Mouse (Mus musculus): ENCODE results near the gene Eid2b. TPM values are rescaled to one million over a fixed set of nuclear protein-coding genes. Genes with fewer than 3 reads are reported as not detected.
"Not testable (repeated sequence)": the region's sequence is repeated elsewhere in the genome, so short reads cannot be mapped to it uniquely, and the experiment has no call there.

Gene Eid2b
- 17.1 and 19.0 TPM in 2 replicates for polyA plus RNA-seq (2014; fragmentation: Nextera tagmentation; extraction: Ambion mirVana)

- ATAC-seq (ENCODE audit: insufficient read depth, low FRiP score, low TSS enrichment): peak; percentile 69
Measured at GRCm38 (mm10) chr7:28277615-28278278, at the start of gene Eid2b. Gene Eid2b, plus strand, starts transcription at chr7:28277739.

GRCm38 (mm10) chr7:28243943-28244342 lies 33.6 kb upstream of the Eid2b start:
- not testable (repeated sequence) for DNase-seq (ENCODE audit: low spot score); H3K9ac ChIP-seq (ENCODE audit: low read length); H3K27ac ChIP-seq (ENCODE audit: low read depth, low read length); H3K9me3 ChIP-seq (ENCODE audit: control insufficient read depth, low read length); H3K4me2 ChIP-seq (ENCODE audit: low read depth); H3K4me1 ChIP-seq (ENCODE audit: control insufficient read depth, insufficient read depth, low read length); ATAC-seq (ENCODE audit: insufficient read depth, low FRiP score, low TSS enrichment); H3K27me3 ChIP-seq (ENCODE audit: control insufficient read depth, insufficient read depth, low read length); H3K36me3 ChIP-seq (ENCODE audit: control insufficient read depth, insufficient read depth, low read length); H3K4me3 ChIP-seq (ENCODE audit: low read depth, low read length)
- 83% methylated on average over 2 of the region's 2 CpGs for whole genome bisulfite sequencing

More at GRCm38 (mm10) chr7:28277615-28278278, at the start of gene Eid2b:
- Histone ChIP-seq H3K27me3 (ENCODE audit: control insufficient read depth, insufficient read depth, low read length) (no peaks in the 10 kb centered on the region), H3K4me3 (ENCODE audit: low read depth, low read length) (peak within 1 kb of the TSS; percentile 64), H3K27ac (ENCODE audit: low read depth, low read length) (peak within 1 kb of the TSS; percentile 68), H3K9ac (ENCODE audit: low read length) (peak within 1 kb of the TSS; percentile 94), H3K4me2 (ENCODE audit: low read depth) (peak within 1 kb of the TSS; percentile 72), H3K4me1 (ENCODE audit: control insufficient read depth, insufficient read depth, low read length) (no peaks in the 10 kb centered on the region), H3K9me3 (ENCODE audit: control insufficient read depth, low read length) (no peaks in the 10 kb centered on the region), H3K36me3 (ENCODE audit: control insufficient read depth, insufficient read depth, low read length) (no peaks in the 10 kb centered on the region)
- 2% methylated on average over 68 of the region's 68 CpGs for WGBS
- DNase-seq (ENCODE audit: low spot score): peak; percentile 96

- H3K4me3 ChIP-seq (ENCODE audit: low read depth, low read length): no peak overlapping the region
- H3K4me2 ChIP-seq (ENCODE audit: low read depth): no peak overlapping the region
- H3K36me3 ChIP-seq (ENCODE audit: control insufficient read depth, insufficient read depth, low read length): no peaks in the 10 kb centered on the region
- ATAC-seq (ENCODE audit: insufficient read depth, low FRiP score, low TSS enrichment): no peak
- 0 out of 2 replicates have a peak, but pooled peaks cover 2% of the 10 kb centered on the region for H3K9me3 ChIP-seq (ENCODE audit: control insufficient read depth, low read length)
- no peaks in the 10 kb centered on the region for H3K4me1 ChIP-seq (ENCODE audit: control insufficient read depth, insufficient read depth, low read length)
- no peak overlapping the region for H3K9ac ChIP-seq (ENCODE audit: low read length)
- H3K27me3 ChIP-seq (ENCODE audit: control insufficient read depth, insufficient read depth, low read length): no peaks in the 10 kb centered on the region
- no peak for DNase-seq (ENCODE audit: low spot score)
- no peak overlapping the region for H3K27ac ChIP-seq (ENCODE audit: low read depth, low read length)
- whole genome bisulfite sequencing: 94% methylated on average over 3 of the region's 3 CpGs
Measured at GRCm38 (mm10) chr7:28248957-28249356, 28.6 kb upstream of the Eid2b start.

GRCm38 (mm10) chr7:28251976-28252375 lies 25.6 kb upstream of the Eid2b start:
- ATAC-seq (ENCODE audit: insufficient read depth, low FRiP score, low TSS enrichment) (no peak), DNase-seq (ENCODE audit: low spot score) (no peak)
- no peak overlapping the region for H3K9ac ChIP-seq (ENCODE audit: low read length)
- H3K4me1 ChIP-seq (ENCODE audit: control insufficient read depth, insufficient read depth, low read length): no peaks in the 10 kb centered on the region
- WGBS: 87% methylated on average over 17 of the region's 17 CpGs
- 0 out of 2 replicates have a peak, but pooled peaks cover 2% of the 10 kb centered on the region for H3K9me3 ChIP-seq (ENCODE audit: control insufficient read depth, low read length)
- no peaks in the 10 kb centered on the region for H3K27me3 ChIP-seq (ENCODE audit: control insufficient read depth, insufficient read depth, low read length)
- H3K4me3 ChIP-seq (ENCODE audit: low read depth, low read length): no peak overlapping the region
- H3K4me2 ChIP-seq (ENCODE audit: low read depth): no peak overlapping the region
- no peaks in the 10 kb centered on the region for H3K36me3 ChIP-seq (ENCODE audit: control insufficient read depth, insufficient read depth, low read length)
- no peak overlapping the region for H3K27ac ChIP-seq (ENCODE audit: low read depth, low read length)

GRCm38 (mm10) chr7:28254591-28254990 lies 22.9 kb upstream of the Eid2b start:
- Histone ChIP-seq H3K9ac (ENCODE audit: low read length) (no peak overlapping the region), H3K4me1 (ENCODE audit: control insufficient read depth, insufficient read depth, low read length) (no peaks in the 10 kb centered on the region), H3K4me2 (ENCODE audit: low read depth) (no peak overlapping the region), H3K9me3 (ENCODE audit: control insufficient read depth, low read length) (0 out of 2 replicates have a peak, but pooled peaks cover 2% of the 10 kb centered on the region), H3K4me3 (ENCODE audit: low read depth, low read length) (no peak overlapping the region), H3K36me3 (ENCODE audit: control insufficient read depth, insufficient read depth, low read length) (no peaks in the 10 kb centered on the region), H3K27me3 (ENCODE audit: control insufficient read depth, insufficient read depth, low read length) (no peaks in the 10 kb centered on the region), H3K27ac (ENCODE audit: low read depth, low read length) (no peak overlapping the region)
- WGBS: 93% methylated on average over 6 of the region's 6 CpGs
- DNase-seq (ENCODE audit: low spot score): no peak
- ATAC-seq (ENCODE audit: insufficient read depth, low FRiP score, low TSS enrichment): no peak

- 83% methylated on average over 6 of the region's 6 CpGs for WGBS
- no peak overlapping the region for H3K27ac ChIP-seq (ENCODE audit: low read depth, low read length)
- H3K27me3 ChIP-seq (ENCODE audit: control insufficient read depth, insufficient read depth, low read length): no peaks in the 10 kb centered on the region
- H3K9ac ChIP-seq (ENCODE audit: low read length): no peak overlapping the region
- H3K9me3 ChIP-seq (ENCODE audit: control insufficient read depth, low read length): 0 out of 2 replicates have a peak, but pooled peaks cover 2% of the 10 kb centered on the region
- DNase-seq (ENCODE audit: low spot score): no peak
- H3K4me1 ChIP-seq (ENCODE audit: control insufficient read depth, insufficient read depth, low read length): no peaks in the 10 kb centered on the region
- no peak overlapping the region for H3K4me3 ChIP-seq (ENCODE audit: low read depth, low read length)
- H3K36me3 ChIP-seq (ENCODE audit: control insufficient read depth, insufficient read depth, low read length): no peaks in the 10 kb centered on the region
- H3K4me2 ChIP-seq (ENCODE audit: low read depth): no peak overlapping the region
- ATAC-seq (ENCODE audit: insufficient read depth, low FRiP score, low TSS enrichment): no peak
Measured at GRCm38 (mm10) chr7:28255476-28255875, 22.1 kb upstream of the Eid2b start.

- ATAC-seq (ENCODE audit: insufficient read depth, low FRiP score, low TSS enrichment) (no peak), DNase-seq (ENCODE audit: low spot score) (no peak)
- Histone ChIP-seq H3K27ac (ENCODE audit: low read depth, low read length) (no peak overlapping the region), H3K4me1 (ENCODE audit: control insufficient read depth, insufficient read depth, low read length) (no peaks in the 10 kb centered on the region), H3K9ac (ENCODE audit: low read length) (no peak overlapping the region), H3K36me3 (ENCODE audit: control insufficient read depth, insufficient read depth, low read length) (no peaks in the 10 kb centered on the region), H3K27me3 (ENCODE audit: control insufficient read depth, insufficient read depth, low read length) (no peaks in the 10 kb centered on the region), H3K4me3 (ENCODE audit: low read depth, low read length) (no peak overlapping the region), H3K4me2 (ENCODE audit: low read depth) (no peak overlapping the region), H3K9me3 (ENCODE audit: control insufficient read depth, low read length) (no peaks in the 10 kb centered on the region)
- 42% methylated on average over 5 of the region's 5 CpGs for WGBS
Measured at GRCm38 (mm10) chr7:28262861-28263260, 14.7 kb upstream of the Eid2b start.

- Histone ChIP-seq H3K27me3 (ENCODE audit: control insufficient read depth, insufficient read depth, low read length) (no peaks in the 10 kb centered on the region), H3K36me3 (ENCODE audit: control insufficient read depth, insufficient read depth, low read length) (no peaks in the 10 kb centered on the region), H3K9me3 (ENCODE audit: control insufficient read depth, low read length) (no peaks in the 10 kb centered on the region), H3K4me2 (ENCODE audit: low read depth) (no peak overlapping the region), H3K9ac (ENCODE audit: low read length) (no peak overlapping the region), H3K4me1 (ENCODE audit: control insufficient read depth, insufficient read depth, low read length) (peaks cover 1% of the 10 kb centered on the region; the same call in 1 of the 2 replicates), H3K27ac (ENCODE audit: low read depth, low read length) (no peak overlapping the region), H3K4me3 (ENCODE audit: low read depth, low read length) (no peak overlapping the region)
- ATAC-seq (ENCODE audit: insufficient read depth, low FRiP score, low TSS enrichment) (no peak), DNase-seq (ENCODE audit: low spot score) (peak; percentile 80)
- WGBS: 5% methylated on average over 15 of the region's 15 CpGs
Measured at GRCm38 (mm10) chr7:28263786-28264185, 13.8 kb upstream of the Eid2b start.

GRCm38 (mm10) chr7:28265391-28265790 lies 12.1 kb upstream of the Eid2b start:
- Histone ChIP-seq H3K27me3 (ENCODE audit: control insufficient read depth, insufficient read depth, low read length) (no peaks in the 10 kb centered on the region), H3K4me3 (ENCODE audit: low read depth, low read length) (no peak overlapping the region), H3K4me2 (ENCODE audit: low read depth) (no peak overlapping the region), H3K9ac (ENCODE audit: low read length) (no peak overlapping the region), H3K27ac (ENCODE audit: low read depth, low read length) (no peak overlapping the region), H3K9me3 (ENCODE audit: control insufficient read depth, low read length) (no peaks in the 10 kb centered on the region), H3K4me1 (ENCODE audit: control insufficient read depth, insufficient read depth, low read length) (peaks cover 3% of the 10 kb centered on the region; the same call in 1 of the 2 replicates), H3K36me3 (ENCODE audit: control insufficient read depth, insufficient read depth, low read length) (no peaks in the 10 kb centered on the region)
- 90% methylated on average over 13 of the region's 13 CpGs for WGBS
- ATAC-seq (ENCODE audit: insufficient read depth, low FRiP score, low TSS enrichment) (no peak), DNase-seq (ENCODE audit: low spot score) (no peak)

All from neural tube, embryonic 11.5 days (tissue).